Mouse (Mus musculus) MEL (cell line): Measurements from ENCODE around the gene S100a10. TPM values are rescaled to one million over a fixed set of nuclear protein-coding genes. Genes with fewer than 3 reads are reported as not detected.

ENCODE experiments used
- DNase-seq: peaks from one replicate; pipeline ENCODE4 v3.0.0; 2011; ENCODE audit warnings: low read depth, low spot score
- H3K27ac ChIP-seq: 2 replicates; pipeline ENCODE4 v1.5.1; 2012; ENCODE audit warnings: low read depth, mild to moderate bottlenecking, control low read depth, low read length, moderate library complexity; ENCODE audit not compliant: control insufficient read depth
- H3K27me3 ChIP-seq, 2 experiments: fragments of 150-350 bp in 1 of 2; sonication (generic) in 1 of 2; 2 replicates each; pipeline ENCODE4 v1.6.1; 2012; ENCODE audit warnings: low read length in 2 of 2, mild to moderate bottlenecking in 2 of 2, improper control_type of control experiment in 1 of 2, moderate library complexity in 1 of 2; ENCODE audit not compliant: insufficient read depth in 2 of 2, control insufficient read depth in 1 of 2
- H3K36me3 ChIP-seq, 2 experiments: 2 replicates each; pipeline ENCODE4 v1.6.1; 2012 to 2014; ENCODE audit warnings: low read length in 2 of 2, improper control_type of control experiment in 1 of 2, inconsistent platforms in 1 of 2, mild to moderate bottlenecking in 1 of 2; ENCODE audit not compliant: insufficient read depth in 2 of 2, control insufficient read depth in 1 of 2
- H3K4me1 ChIP-seq, 2 experiments: fragments of 150-350 bp in 1 of 2; sonication (generic) in 1 of 2; 2 replicates each; pipeline ENCODE4 v1.6.1; 2012; ENCODE audit warnings: low read length in 2 of 2, improper control_type of control experiment in 1 of 2, mild to moderate bottlenecking in 1 of 2; ENCODE audit not compliant: insufficient read depth in 2 of 2, control insufficient read depth in 1 of 2
- H3K4me3 ChIP-seq, 2 experiments: fragments of 150-350 bp in 1 of 2; sonication (generic) in 1 of 2; 2 replicates each; pipeline ENCODE4 v1.5.1; 2012; ENCODE audit warnings: low read depth in 2 of 2, low read length in 2 of 2, mild to moderate bottlenecking in 2 of 2, moderate library complexity in 2 of 2, control low read depth in 1 of 2, improper control_type of control experiment in 1 of 2; ENCODE audit not compliant: control insufficient read depth in 1 of 2, insufficient read depth in 1 of 2
- H3K79me2 ChIP-seq: 2 replicates; pipeline ENCODE4 v1.6.1; 2012; ENCODE audit warnings: mild to moderate bottlenecking, low read length, moderate library complexity; ENCODE audit not compliant: control insufficient read depth, poor library complexity, insufficient read depth
- H3K9ac ChIP-seq: 2 replicates; pipeline ENCODE4 v1.6.1; 2012; ENCODE audit warnings: low read depth, mild to moderate bottlenecking, control low read depth, low read length, moderate library complexity; ENCODE audit not compliant: control insufficient read depth, poor library complexity, severe bottlenecking
- H3K9me3 ChIP-seq: fragments of 150-350 bp; sonication (generic); replicated peaks from 2 replicates; pipeline ENCODE4 v1.6.1; 2012; ENCODE audit warnings: mild to moderate bottlenecking, low read length, improper control_type of control experiment, moderate library complexity; ENCODE audit not compliant: insufficient read depth
- BHLHE40 ChIP-seq: IDR thresholded peaks from 2 replicates; pipeline ENCODE4 v1.6.1; 2012; ENCODE audit warnings: low read depth, mild to moderate bottlenecking, inconsistent platforms, low read length, improper control_type of control experiment, borderline replicate concordance
- CHD1 ChIP-seq: IDR thresholded peaks from 2 replicates; pipeline ENCODE4 v1.6.1; 2012; ENCODE audit warnings: low read depth, mild to moderate bottlenecking, inconsistent platforms, low read length, improper control_type of control experiment
- CHD2 ChIP-seq: IDR thresholded peaks from 2 replicates; pipeline ENCODE4 v1.6.1; 2011; ENCODE audit warnings: low read length, improper control_type of control experiment
- EP300 ChIP-seq, 2 experiments: IDR thresholded peaks; 2 replicates each; pipeline ENCODE4 v1.6.1; 2011; ENCODE audit warnings: improper control_type of control experiment in 2 of 2, low read length in 2 of 2, low read depth in 1 of 2, mild to moderate bottlenecking in 1 of 2
- ETS1 ChIP-seq: IDR thresholded peaks from 2 replicates; pipeline ENCODE4 v1.6.1; 2012; ENCODE audit warnings: low read depth, mild to moderate bottlenecking, inconsistent platforms, low read length, improper control_type of control experiment, moderate library complexity
- JUND ChIP-seq: IDR thresholded peaks from 2 replicates; pipeline ENCODE4 v1.6.1; 2011; ENCODE audit warnings: low read depth, mild to moderate bottlenecking, improper control_type of control experiment, low read length
- KAT2A ChIP-seq: conservative IDR thresholded peaks from 2 replicates; pipeline ENCODE4 v1.6.1; 2012; ENCODE audit warnings: low read depth, low read length, improper control_type of control experiment, inconsistent platforms
- MAFK ChIP-seq: IDR thresholded peaks from 2 replicates; pipeline ENCODE4 v1.6.1; 2011; ENCODE audit warnings: low read depth, mild to moderate bottlenecking, low read length, improper control_type of control experiment, borderline replicate concordance
- MAX ChIP-seq: IDR thresholded peaks from 2 replicates; pipeline ENCODE4 v1.6.1; 2011; ENCODE audit warnings: low read length, improper control_type of control experiment
- MEF2A ChIP-seq: IDR thresholded peaks from 2 replicates; pipeline ENCODE4 v1.6.1; 2014; ENCODE audit warnings: low read depth, mild to moderate bottlenecking, inconsistent platforms, low read length, improper control_type of control experiment; ENCODE audit not compliant: poor library complexity, insufficient replicate concordance, severe bottlenecking; ENCODE audit errors: extremely low read depth
- MXI1 ChIP-seq: IDR thresholded peaks from 2 replicates; pipeline ENCODE4 v1.6.1; 2011; ENCODE audit warnings: mild to moderate bottlenecking, low read depth, low read length, improper control_type of control experiment
- MYB ChIP-seq: IDR thresholded peaks from 2 replicates; pipeline ENCODE4 v1.6.1; 2011; ENCODE audit warnings: mild to moderate bottlenecking, low read depth, low read length, improper control_type of control experiment
- MYC ChIP-seq: IDR thresholded peaks from 2 replicates; pipeline ENCODE4 v1.6.1; 2011; ENCODE audit warnings: low read depth, mild to moderate bottlenecking, low read length, improper control_type of control experiment, moderate library complexity
- NELFE ChIP-seq: IDR thresholded peaks from 2 replicates; pipeline ENCODE4 v1.6.1; 2011; ENCODE audit warnings: low read depth, low read length, improper control_type of control experiment
- NRF1 ChIP-seq: IDR thresholded peaks from 2 replicates; pipeline ENCODE4 v1.6.1; 2014; ENCODE audit warnings: low read depth, mild to moderate bottlenecking, inconsistent platforms, low read length, improper control_type of control experiment, moderate library complexity; ENCODE audit not compliant: poor library complexity, insufficient read depth, severe bottlenecking
- POLR2AphosphoS2 ChIP-seq: IDR thresholded peaks from 2 replicates; pipeline ENCODE4 v1.6.1; 2011; ENCODE audit warnings: low read length, improper control_type of control experiment
- RAD21 ChIP-seq: IDR thresholded peaks from 2 replicates; pipeline ENCODE4 v1.6.1; 2011; ENCODE audit warnings: mild to moderate bottlenecking, low read depth, low read length, improper control_type of control experiment
- TBP ChIP-seq: IDR thresholded peaks from 2 replicates; pipeline ENCODE4 v1.8.0; 2011; ENCODE audit warnings: low read depth, low read length, improper control_type of control experiment
- UBTF ChIP-seq: IDR thresholded peaks from 2 replicates; pipeline ENCODE4 v1.6.1; 2012; ENCODE audit warnings: low read depth, mild to moderate bottlenecking, inconsistent platforms, low read length, improper control_type of control experiment, moderate library complexity, borderline replicate concordance; ENCODE audit not compliant: insufficient read depth
- USF2 ChIP-seq, 2 experiments: IDR thresholded peaks; 2 replicates each; pipeline ENCODE4 v1.6.1; 2011 to 2012; ENCODE audit warnings: improper control_type of control experiment in 2 of 2, low read length in 2 of 2, borderline replicate concordance in 1 of 2, inconsistent platforms in 1 of 2, low read depth in 1 of 2, mild to moderate bottlenecking in 1 of 2; ENCODE audit not compliant: insufficient read depth in 1 of 2
- ZC3H11A ChIP-seq: IDR thresholded peaks from 2 replicates; pipeline ENCODE4 v1.6.1; 2012; ENCODE audit warnings: low read depth, mild to moderate bottlenecking, inconsistent platforms, low read length, improper control_type of control experiment
- ZKSCAN1 ChIP-seq: IDR thresholded peaks from 2 replicates; pipeline ENCODE4 v1.6.1; 2012; ENCODE audit warnings: low read depth, mild to moderate bottlenecking, inconsistent platforms, low read length, improper control_type of control experiment, moderate library complexity
- ZMIZ1 ChIP-seq: IDR thresholded peaks from 2 replicates; pipeline ENCODE4 v1.6.1; 2012; ENCODE audit warnings: low read depth, mild to moderate bottlenecking, inconsistent platforms, low read length, improper control_type of control experiment, moderate library complexity
- polyA plus RNA-seq, 2 experiments: library from polyadenylated mRNA; stranded (reverse) in 1 of 2; unstranded in 1 of 2; fragments of >175 nt in 1 of 2; fragments of >200 nt in 1 of 2; gene quantifications; 2 replicates each; pipeline versions ENCODE4 v1.2.1 to v1.2.4; 2012; ENCODE audit warnings: low replicate concordance in 2 of 2, low read depth in 1 of 2; ENCODE audit not compliant: insufficient read length in 2 of 2, insufficient read depth in 1 of 2, missing spikeins in 1 of 2
- total RNA-seq: library from RNA; depleted of rRNA; stranded (reverse); fragments of 300-350 nt; gene quantifications from 2 replicates; pipeline ENCODE4 v1.2.3, GENCODE M21; 2012

Gene S100a10
- total and polyA plus RNA-seq, 3 experiments: 81.1 to 92.5 TPM; not detected in 1

DNA sequence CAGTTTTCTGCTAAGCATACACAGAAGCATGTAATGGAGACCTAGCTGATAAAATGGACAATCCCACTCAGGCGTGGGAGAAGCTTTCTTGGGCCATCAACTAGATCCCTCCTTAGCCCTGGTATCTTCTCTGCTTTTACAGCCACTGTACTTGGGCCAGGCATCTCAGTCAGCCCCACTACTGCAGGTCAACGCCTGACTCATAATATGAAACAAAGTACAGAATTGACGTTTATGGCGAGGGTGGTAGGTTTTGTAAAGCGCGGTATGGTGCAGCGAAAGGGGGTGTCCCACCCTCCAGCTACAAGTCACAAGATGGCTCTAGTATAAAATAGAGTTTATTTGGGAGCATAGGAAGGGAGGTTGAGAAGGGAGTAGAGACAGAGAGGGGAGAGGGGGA, 43.1 kb downstream of the S100a10 start:
- H3K27ac ChIP-seq: no peak overlapping the region
- peaks cover 0 to 11% of the 10 kb centered on the region in 2 experiments; a peak in 2 of 4 replicates for H3K36me3 ChIP-seq
- no peak overlapping the region for H3K9ac ChIP-seq
- no peaks in the 10 kb centered on the region for H3K27me3 ChIP-seq
- peaks cover 0 to 9% of the 10 kb centered on the region in 2 experiments; a peak in 2 of 4 replicates for H3K4me1 ChIP-seq
- no peaks in the 10 kb centered on the region; the same call in 1 of the 2 replicates for H3K9me3 ChIP-seq
- H3K79me2 ChIP-seq: no peaks in the 10 kb centered on the region
- no peak overlapping the region for H3K4me3 ChIP-seq
- TF ChIP-seq ETS1 (no peak), UBTF (no peak), ZKSCAN1 (no peak), MAFK (no peak), MXI1 (no peak), TBP (no peak), RAD21 (no peak), MYB (no peak), BHLHE40 (no peak), EP300 (IDR thresholded peaks at IDR 0.05; ENCODE audit: low read depth in 1 of 2, low read length in 2 of 2) (no peak), POLR2AphosphoS2 (no peak), MAX (no peak), CHD2 (no peak), MEF2A (no peak), NRF1 (no peak), ZMIZ1 (no peak), MYC (no peak), CHD1 (no peak), JUND (no peak)
- DNase-seq: no peak

DNA sequence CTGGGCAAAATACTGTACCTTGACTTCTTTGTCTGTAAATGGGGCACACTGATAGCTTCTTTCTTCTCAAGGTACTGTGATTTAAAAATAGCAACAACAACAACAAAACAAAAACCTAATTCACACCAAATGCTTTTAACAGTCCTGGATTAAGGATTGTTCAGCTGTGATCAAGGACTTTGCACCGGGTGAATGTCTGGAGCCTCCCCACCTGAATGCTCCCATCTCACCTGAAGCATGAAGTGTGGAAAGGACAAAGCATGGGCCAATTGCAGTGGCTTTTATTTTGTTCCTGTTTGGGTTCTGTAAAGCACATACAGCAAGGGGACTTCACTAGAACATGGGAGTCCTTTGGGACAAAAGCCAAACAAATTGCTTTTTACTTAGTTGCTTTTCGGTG, 45.3 kb downstream of the S100a10 start:
- H3K9me3 ChIP-seq: no peaks in the 10 kb centered on the region; the same call in 1 of the 2 replicates
- no peak for TF ChIP-seq MXI1
- no peak for TF ChIP-seq NELFE
- no peak for TF ChIP-seq POLR2AphosphoS2
- no peak for TF ChIP-seq JUND
- no peak for TF ChIP-seq ZKSCAN1
- no peak for TF ChIP-seq ZC3H11A
- no peak for TF ChIP-seq KAT2A
- no peak for TF ChIP-seq USF2 (IDR thresholded peaks at IDR 0.05; ENCODE audit: borderline replicate concordance in 1 of 2, insufficient read depth in 1 of 2, low read depth in 1 of 2, low read length in 2 of 2)
- no peaks in the 10 kb centered on the region for H3K27me3 ChIP-seq

More for the DNA sequence above, 45.3 kb downstream of the S100a10 start:
- H3K27ac ChIP-seq: no peak overlapping the region
- H3K4me3 ChIP-seq: no peak overlapping the region
- H3K9ac ChIP-seq: no peak overlapping the region
- H3K36me3 ChIP-seq: peaks cover 0 to 11% of the 10 kb centered on the region in 2 experiments; a peak in 2 of 4 replicates
- peaks cover 0 to 9% of the 10 kb centered on the region in 2 experiments; a peak in 2 of 4 replicates for H3K4me1 ChIP-seq
- DNase-seq: no peak
- H3K79me2 ChIP-seq: no peaks in the 10 kb centered on the region
